Mouse (Mus musculus): Measurements from ENCODE around the gene Tti1.

Tti1 gene

GRCm38 (mm10) chr2:157979241-157979640, 49.0 kb downstream of the Tti1 start:
- Histone ChIP-seq H3K36me3 (ENCODE audit: insufficient read depth, low read length) (peaks cover 32% of the 10 kb centered on the region), H3K9me3 (ENCODE audit: low read length) (no peaks in the 10 kb centered on the region), H3K27me3 (ENCODE audit: insufficient read depth, low read length) (peaks cover 18% of the 10 kb centered on the region), H3K4me1 (replicated peaks; ENCODE audit: low read depth, low read length) (peaks cover 32% of the 10 kb centered on the region), H3K4me3 (replicated peaks; ENCODE audit: low read length) (no peak overlapping the region)
- TF ChIP-seq CTCF (conservative IDR thresholded peaks at IDR 0.05; ENCODE audit: low read length) = no peak
- TF ChIP-seq NANOG (IDR thresholded peaks at IDR 0.05; ENCODE audit: borderline replicate concordance, low read length) = no peak
- TF ChIP-seq POU5F1 (IDR thresholded peaks at IDR 0.05; ENCODE audit: borderline replicate concordance, low read length) = no peak

- H3K4me3 ChIP-seq (replicated peaks; ENCODE audit: low read length) = peak overlapping the region; percentile 50
- no peak for TF ChIP-seq CTCF (conservative IDR thresholded peaks at IDR 0.05; ENCODE audit: low read length)
- TF ChIP-seq POU5F1 (IDR thresholded peaks at IDR 0.05; ENCODE audit: borderline replicate concordance, low read length) = no peak
- TF ChIP-seq NANOG (IDR thresholded peaks at IDR 0.05; ENCODE audit: borderline replicate concordance, low read length) = no peak
- H3K27me3 ChIP-seq (ENCODE audit: insufficient read depth, low read length) = peaks cover 30% of the 10 kb centered on the region
- no peaks in the 10 kb centered on the region for H3K9me3 ChIP-seq (ENCODE audit: low read length)
- 0 out of 2 replicates have a peak, but pooled peaks cover under 1% of the 10 kb centered on the region for H3K36me3 ChIP-seq (ENCODE audit: insufficient read depth, low read length)
- H3K4me1 ChIP-seq (replicated peaks; ENCODE audit: low read depth, low read length) = peaks cover 33% of the 10 kb centered on the region
Measured at GRCm38 (mm10) chr2:157975595-157975994, 52.6 kb downstream of the Tti1 start.

- no peak for TF ChIP-seq CTCF (conservative IDR thresholded peaks at IDR 0.05; ENCODE audit: low read length)
- TF ChIP-seq NANOG (IDR thresholded peaks at IDR 0.05; ENCODE audit: borderline replicate concordance, low read length) = peak; percentile 35; the same call in 1 of the 2 replicates
Measured at GRCm38 (mm10) chr2:157974604-157975501, 53.4 kb downstream of the Tti1 start.

GRCm38 (mm10) chr2:157970669-157971068, 57.6 kb downstream of the Tti1 start:
- Histone ChIP-seq H3K4me1 (replicated peaks; ENCODE audit: low read depth, low read length) (peaks cover 59% of the 10 kb centered on the region), H3K27me3 (ENCODE audit: insufficient read depth, low read length) (peaks cover 25% of the 10 kb centered on the region), H3K9me3 (ENCODE audit: low read length) (peaks cover under 1% of the 10 kb centered on the region), H3K36me3 (ENCODE audit: insufficient read depth, low read length) (no peaks in the 10 kb centered on the region), H3K4me3 (replicated peaks; ENCODE audit: low read length) (no peak overlapping the region)
- TF ChIP-seq POU5F1 (IDR thresholded peaks at IDR 0.05; ENCODE audit: borderline replicate concordance, low read length) (no peak), CTCF (conservative IDR thresholded peaks at IDR 0.05; ENCODE audit: low read length) (no peak), NANOG (IDR thresholded peaks at IDR 0.05; ENCODE audit: borderline replicate concordance, low read length) (no peak)

More at GRCm38 (mm10) chr2:157974604-157975501, 53.4 kb downstream of the Tti1 start:
- no peaks in the 10 kb centered on the region for H3K36me3 ChIP-seq (ENCODE audit: insufficient read depth, low read length)
- H3K27me3 ChIP-seq (ENCODE audit: insufficient read depth, low read length) = peaks cover 30% of the 10 kb centered on the region
- peak overlapping the region; percentile 50 for H3K4me3 ChIP-seq (replicated peaks; ENCODE audit: low read length)
- H3K4me1 ChIP-seq (replicated peaks; ENCODE audit: low read depth, low read length) = peaks cover 40% of the 10 kb centered on the region
- H3K9me3 ChIP-seq (ENCODE audit: low read length) = no peaks in the 10 kb centered on the region

- TF ChIP-seq POU5F1 (IDR thresholded peaks at IDR 0.05; ENCODE audit: borderline replicate concordance, low read length) (no peak), CTCF (conservative IDR thresholded peaks at IDR 0.05; ENCODE audit: low read length) (no peak), NANOG (IDR thresholded peaks at IDR 0.05; ENCODE audit: borderline replicate concordance, low read length) (no peak)
- H3K27me3 ChIP-seq (ENCODE audit: insufficient read depth, low read length) = peaks cover 24% of the 10 kb centered on the region
- peaks cover 56% of the 10 kb centered on the region for H3K4me1 ChIP-seq (replicated peaks; ENCODE audit: low read depth, low read length)
- H3K9me3 ChIP-seq (ENCODE audit: low read length) = peaks cover 6% of the 10 kb centered on the region
- no peak overlapping the region for H3K4me3 ChIP-seq (replicated peaks; ENCODE audit: low read length)
- no peaks in the 10 kb centered on the region for H3K36me3 ChIP-seq (ENCODE audit: insufficient read depth, low read length)
Measured at GRCm38 (mm10) chr2:157970124-157970523, 58.1 kb downstream of the Tti1 start.

- H3K27me3 ChIP-seq (ENCODE audit: insufficient read depth, low read length) = peaks cover 3% of the 10 kb centered on the region
- H3K4me1 ChIP-seq (replicated peaks; ENCODE audit: low read depth, low read length) = peaks cover 45% of the 10 kb centered on the region
- TF ChIP-seq CTCF (conservative IDR thresholded peaks at IDR 0.05; ENCODE audit: low read length) = no peak
- peak; percentile 70 for TF ChIP-seq NANOG (IDR thresholded peaks at IDR 0.05; ENCODE audit: borderline replicate concordance, low read length)
- H3K36me3 ChIP-seq (ENCODE audit: insufficient read depth, low read length) = no peaks in the 10 kb centered on the region
- peak overlapping the region; percentile 37; the same call in 1 of the 2 replicates for H3K4me3 ChIP-seq (replicated peaks; ENCODE audit: low read length)
- peaks cover 9% of the 10 kb centered on the region for H3K9me3 ChIP-seq (ENCODE audit: low read length)
Measured at GRCm38 (mm10) chr2:157967856-157968255, 60.4 kb downstream of the Tti1 start.

DNA sequence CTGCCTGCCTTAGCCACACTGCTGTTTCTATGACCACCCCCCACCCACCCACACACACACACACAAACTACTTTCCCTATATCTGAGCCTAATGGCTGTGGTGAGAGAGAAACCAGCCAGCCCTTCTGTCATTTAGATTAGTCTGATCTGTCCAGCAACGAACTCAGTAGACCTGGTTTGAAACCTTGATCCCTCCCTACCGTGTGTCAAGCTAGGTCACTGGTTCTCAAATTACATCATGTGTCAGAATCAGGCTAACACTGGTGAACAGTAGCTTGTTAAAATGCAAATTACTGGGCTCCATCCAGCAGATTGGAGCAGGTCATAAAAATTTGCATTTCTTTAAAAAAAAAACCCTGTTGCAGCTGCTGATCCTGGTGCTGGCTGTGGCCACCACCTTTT, 70.5 kb downstream of the Tti1 start:
- H3K4me3 ChIP-seq (replicated peaks; ENCODE audit: low read length) = no peak overlapping the region
- H3K36me3 ChIP-seq (ENCODE audit: insufficient read depth, low read length) = no peaks in the 10 kb centered on the region
- no peaks in the 10 kb centered on the region for H3K27me3 ChIP-seq (ENCODE audit: insufficient read depth, low read length)
- TF ChIP-seq POU5F1 (IDR thresholded peaks at IDR 0.05; ENCODE audit: borderline replicate concordance, low read length) = no peak
- TF ChIP-seq CTCF (conservative IDR thresholded peaks at IDR 0.05; ENCODE audit: low read length) = no peak
- peak; percentile 40; the same call in 1 of the 2 replicates for TF ChIP-seq NANOG (IDR thresholded peaks at IDR 0.05; ENCODE audit: borderline replicate concordance, low read length)
- H3K9me3 ChIP-seq (ENCODE audit: low read length) = peaks cover 5% of the 10 kb centered on the region; the same call in 1 of the 2 replicates
- H3K4me1 ChIP-seq (replicated peaks; ENCODE audit: low read depth, low read length) = peaks cover 53% of the 10 kb centered on the region

GRCm38 (mm10) chr2:157953978-157954377, 74.3 kb downstream of the Tti1 start:
- H3K9me3 ChIP-seq (ENCODE audit: low read length) = peaks cover 5% of the 10 kb centered on the region; the same call in 1 of the 2 replicates
- H3K4me3 ChIP-seq (replicated peaks; ENCODE audit: low read length) = no peak overlapping the region
- TF ChIP-seq NANOG (IDR thresholded peaks at IDR 0.05; ENCODE audit: borderline replicate concordance, low read length) (no peak), CTCF (conservative IDR thresholded peaks at IDR 0.05; ENCODE audit: low read length) (no peak), POU5F1 (IDR thresholded peaks at IDR 0.05; ENCODE audit: borderline replicate concordance, low read length) (no peak)
- peaks cover 47% of the 10 kb centered on the region for H3K4me1 ChIP-seq (replicated peaks; ENCODE audit: low read depth, low read length)
- no peaks in the 10 kb centered on the region for H3K36me3 ChIP-seq (ENCODE audit: insufficient read depth, low read length)
- no peaks in the 10 kb centered on the region for H3K27me3 ChIP-seq (ENCODE audit: insufficient read depth, low read length)
